Mouse (Mus musculus): ENCODE results near the gene Spr. TPM values are rescaled to one million over a fixed set of nuclear protein-coding genes. Genes with fewer than 3 reads are reported as not detected.
A peak's percentile ranks its signal among the peaks of the same experiment; 100 is the strongest.
"Not testable (repeated sequence)": the region's sequence is repeated elsewhere in the genome, so short reads cannot be mapped to it uniquely, and the experiment has no call there.

The Spr gene
- total and polyA plus RNA-seq, 2 experiments from 2014 or later, result 60.9 to 108 TPM

GRCm38 (mm10) chr6:85117545-85118511 lies 19.7 kb downstream of the Spr start:
- ATAC-seq (ENCODE audit: insufficient read depth, low read depth) (peak; percentile 79), DNase-seq (ENCODE audit: low spot score) (peak; percentile 63)
- 38% methylated on average over 8 of the region's 11 CpGs for WGBS
- not testable (repeated sequence) for H3K4me1 ChIP-seq (ENCODE audit: control insufficient read depth, insufficient read depth); H3K36me3 ChIP-seq (replicated peaks; ENCODE audit: control insufficient read depth, insufficient read depth, low read length); H3K4me2 ChIP-seq (ENCODE audit: low read depth, low read length); H3K27ac ChIP-seq (ENCODE audit: low read depth); H3K9me3 ChIP-seq (replicated peaks; ENCODE audit: control insufficient read depth, low read length); H3K27me3 ChIP-seq (ENCODE audit: control insufficient read depth, insufficient read depth, low read length); H3K4me3 ChIP-seq (ENCODE audit: low read depth, low read length); H3K9ac ChIP-seq (replicated peaks; ENCODE audit: low read depth, low read length)
- peak; percentile 79 for TF ChIP-seq CTCF (IDR thresholded peaks at IDR 0.05; ENCODE audit: low read depth)

- TF ChIP-seq CTCF (IDR thresholded peaks at IDR 0.05; ENCODE audit: low read depth) (no peak), EP300 (IDR thresholded peaks at IDR 0.05; ENCODE audit: low read depth) (no peak)
- Histone ChIP-seq H3K9me3 (replicated peaks; ENCODE audit: control insufficient read depth, low read length) (no peaks in the 10 kb centered on the region), H3K27me3 (ENCODE audit: control insufficient read depth, insufficient read depth, low read length) (no peaks in the 10 kb centered on the region), H3K9ac (replicated peaks; ENCODE audit: low read depth, low read length) (no peak overlapping the region), H3K4me1 (ENCODE audit: control insufficient read depth, insufficient read depth) (no peaks in the 10 kb centered on the region), H3K36me3 (replicated peaks; ENCODE audit: control insufficient read depth, insufficient read depth, low read length) (no peaks in the 10 kb centered on the region), H3K4me3 (ENCODE audit: low read depth, low read length) (no peak overlapping the region), H3K4me2 (ENCODE audit: low read depth, low read length) (no peak overlapping the region), H3K27ac (ENCODE audit: low read depth) (no peak overlapping the region)
- no peak for ATAC-seq (ENCODE audit: insufficient read depth, low read depth)
- 91% methylated on average over 10 of the region's 10 CpGs for WGBS
- DNase-seq (ENCODE audit: low spot score), result no peak
Observed at GRCm38 (mm10) chr6:85105033-85105615, 32.4 kb downstream of the Spr start.

DNA sequence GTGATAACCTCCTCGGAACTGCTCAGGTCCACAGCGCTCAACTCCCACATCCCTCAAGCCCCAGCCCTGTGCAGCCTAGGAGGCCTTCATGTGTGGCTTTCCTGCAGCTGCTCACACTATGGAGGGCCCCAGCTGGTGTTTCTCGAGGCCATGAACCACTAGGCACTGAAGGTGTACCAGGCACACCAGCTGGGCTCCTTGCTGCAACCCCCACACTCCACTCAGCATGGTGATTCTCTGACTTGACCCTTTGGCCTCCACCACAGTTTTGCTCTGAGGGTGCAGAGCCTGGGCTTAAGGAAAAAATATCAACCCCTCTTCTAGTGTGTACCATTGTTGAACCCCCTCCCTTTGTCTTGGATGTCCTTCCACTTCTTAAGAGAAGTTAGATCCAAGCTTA lies 34.2 kb downstream of the Spr start:
- 77% methylated on average over 3 of the region's 3 CpGs for WGBS
- TF ChIP-seq CTCF (IDR thresholded peaks at IDR 0.05; ENCODE audit: low read depth) (no peak), EP300 (IDR thresholded peaks at IDR 0.05; ENCODE audit: low read depth) (no peak)
- DNase-seq (ENCODE audit: low spot score) (no peak), ATAC-seq (ENCODE audit: insufficient read depth, low read depth) (no peak)
- Histone ChIP-seq H3K27me3 (ENCODE audit: control insufficient read depth, insufficient read depth, low read length) (no peaks in the 10 kb centered on the region), H3K4me1 (ENCODE audit: control insufficient read depth, insufficient read depth) (0 out of 2 replicates have a peak, but pooled peaks cover 4% of the 10 kb centered on the region), H3K9ac (replicated peaks; ENCODE audit: low read depth, low read length) (no peak overlapping the region), H3K4me2 (ENCODE audit: low read depth, low read length) (no peak overlapping the region), H3K36me3 (replicated peaks; ENCODE audit: control insufficient read depth, insufficient read depth, low read length) (no peaks in the 10 kb centered on the region), H3K4me3 (ENCODE audit: low read depth, low read length) (no peak overlapping the region), H3K27ac (ENCODE audit: low read depth) (no peak overlapping the region), H3K9me3 (replicated peaks; ENCODE audit: control insufficient read depth, low read length) (no peaks in the 10 kb centered on the region)

DNA sequence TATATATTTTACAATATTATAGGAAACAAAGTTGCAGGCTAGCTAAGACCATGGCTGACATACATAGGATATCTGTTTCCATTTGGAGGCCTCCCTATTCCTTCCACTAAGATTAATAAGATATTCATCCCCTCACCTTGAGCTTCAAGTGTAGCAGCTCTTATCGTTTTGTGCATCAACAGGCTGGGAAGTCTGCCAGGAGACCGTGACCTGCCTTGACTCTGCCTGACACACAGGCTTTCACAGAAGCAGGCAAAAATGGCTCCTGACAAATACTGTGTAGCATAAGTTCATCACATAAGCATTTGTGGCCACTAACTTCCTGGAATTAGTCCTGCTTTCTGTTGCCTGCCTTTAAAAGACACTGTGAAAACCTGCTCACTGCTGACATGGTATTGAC lies 41.1 kb downstream of the Spr start:
- Histone ChIP-seq H3K9me3 (replicated peaks; ENCODE audit: control insufficient read depth, low read length) (no peaks in the 10 kb centered on the region), H3K4me2 (ENCODE audit: low read depth, low read length) (no peak overlapping the region), H3K4me3 (ENCODE audit: low read depth, low read length) (no peak overlapping the region), H3K9ac (replicated peaks; ENCODE audit: low read depth, low read length) (no peak overlapping the region), H3K27ac (ENCODE audit: low read depth) (no peak overlapping the region), H3K4me1 (ENCODE audit: control insufficient read depth, insufficient read depth) (0 out of 2 replicates have a peak, but pooled peaks cover 4% of the 10 kb centered on the region), H3K36me3 (replicated peaks; ENCODE audit: control insufficient read depth, insufficient read depth, low read length) (no peaks in the 10 kb centered on the region), H3K27me3 (ENCODE audit: control insufficient read depth, insufficient read depth, low read length) (no peaks in the 10 kb centered on the region)
- no peak for ATAC-seq (ENCODE audit: insufficient read depth, low read depth)
- no peak for DNase-seq (ENCODE audit: low spot score)
- WGBS, result 38% methylated on average over 2 of the region's 2 CpGs
- TF ChIP-seq EP300 (IDR thresholded peaks at IDR 0.05; ENCODE audit: low read depth) (no peak), CTCF (IDR thresholded peaks at IDR 0.05; ENCODE audit: low read depth) (no peak)

DNA sequence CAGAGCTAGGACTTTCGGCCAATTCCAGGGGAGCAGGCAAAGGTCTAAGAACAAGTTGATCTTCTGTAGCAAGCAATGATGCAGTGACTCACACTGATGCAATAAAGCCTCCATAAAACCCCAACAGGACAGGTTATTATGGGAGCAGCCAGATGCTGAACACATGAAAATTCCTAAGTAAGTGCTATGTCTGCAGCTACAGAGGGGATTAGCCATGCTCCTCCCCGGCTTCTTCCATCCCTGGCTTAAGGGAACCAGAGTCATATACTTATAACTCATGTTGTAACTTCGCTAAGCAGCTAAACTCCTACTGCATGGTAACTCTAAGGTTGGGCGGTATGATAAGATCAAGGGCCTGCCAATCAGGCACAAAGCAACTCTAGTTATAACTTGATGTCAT lies 50.1 kb downstream of the Spr start:
- H3K36me3 ChIP-seq (replicated peaks; ENCODE audit: control insufficient read depth, insufficient read depth, low read length), result no peaks in the 10 kb centered on the region
- no peak overlapping the region for H3K4me3 ChIP-seq (ENCODE audit: low read depth, low read length)
- H3K4me1 ChIP-seq (ENCODE audit: control insufficient read depth, insufficient read depth), result no peaks in the 10 kb centered on the region
- H3K4me2 ChIP-seq (ENCODE audit: low read depth, low read length), result no peak overlapping the region
- no peak overlapping the region for H3K9ac ChIP-seq (replicated peaks; ENCODE audit: low read depth, low read length)
- WGBS, result 68% methylated on average over 4 of the region's 4 CpGs
- H3K9me3 ChIP-seq (replicated peaks; ENCODE audit: control insufficient read depth, low read length), result no peaks in the 10 kb centered on the region
- H3K27me3 ChIP-seq (ENCODE audit: control insufficient read depth, insufficient read depth, low read length), result no peaks in the 10 kb centered on the region
- H3K27ac ChIP-seq (ENCODE audit: low read depth), result no peak overlapping the region
- ATAC-seq (ENCODE audit: insufficient read depth, low read depth) (no peak), DNase-seq (ENCODE audit: low spot score) (no peak)
- TF ChIP-seq CTCF (IDR thresholded peaks at IDR 0.05; ENCODE audit: low read depth) (no peak), EP300 (IDR thresholded peaks at IDR 0.05; ENCODE audit: low read depth) (no peak)

Measured in heart, postnatal 0 days (tissue).